Mouse (Mus musculus): ENCODE measurements around the gene Polr3b.

Gene Polr3b

GRCm38 (mm10) chr10:84610324-84610723 lies 11.8 kb upstream of the Polr3b start:
- DNase-seq (ENCODE audit: low read depth in 2 of 2, low spot score in 2 of 2) = no peak

GRCm38 (mm10) chr10:84610783-84611182 lies 11.3 kb upstream of the Polr3b start:
- no peak for DNase-seq (ENCODE audit: low read depth in 2 of 2, low spot score in 2 of 2)

DNA sequence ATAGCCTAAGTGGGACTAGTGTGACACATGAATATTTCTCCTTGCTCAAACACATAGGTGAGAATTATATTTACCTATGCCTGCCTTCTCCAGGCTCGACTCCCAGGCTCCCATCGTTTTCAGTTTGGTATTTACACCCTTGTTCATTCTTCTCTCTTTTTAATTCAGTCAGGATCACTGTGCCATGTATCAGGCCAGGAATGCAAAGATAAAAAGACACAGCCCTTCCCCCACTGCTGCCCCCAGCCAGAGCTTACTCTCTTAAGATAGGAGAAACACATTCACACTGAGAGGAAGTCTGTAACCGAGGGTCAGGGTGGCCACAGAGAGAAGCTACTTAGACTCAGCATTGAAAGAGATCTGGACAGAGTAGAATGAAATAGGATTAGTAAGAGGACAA lies 10.4 kb upstream of the Polr3b start:
- no peak for DNase-seq (ENCODE audit: low read depth in 2 of 2, low spot score in 2 of 2)

- no peak for DNase-seq (ENCODE audit: low read depth in 2 of 2, low spot score in 2 of 2)
Measured at GRCm38 (mm10) chr10:84612281-84612680, 9.8 kb upstream of the Polr3b start.

DNA sequence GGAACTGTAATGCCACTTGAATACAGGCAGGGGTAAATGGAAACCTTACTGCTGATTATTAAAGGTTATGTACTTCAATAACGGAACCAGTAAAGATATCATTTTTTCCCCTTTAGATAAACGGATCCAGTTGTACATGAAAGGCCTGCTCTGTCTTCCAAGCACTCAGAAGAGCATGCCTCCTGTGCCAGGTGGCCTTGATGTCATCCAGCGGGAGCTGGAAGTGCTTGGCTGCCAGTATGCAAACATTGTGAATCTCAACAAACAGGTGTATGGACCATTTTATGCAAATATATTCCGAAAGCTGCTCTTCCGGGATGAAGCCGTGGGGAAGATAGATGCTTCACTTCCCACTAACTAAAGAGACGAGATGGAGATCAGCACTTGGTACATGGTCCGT lies 8.7 kb upstream of the Polr3b start:
- DNase-seq (ENCODE audit: low read depth in 2 of 2, low spot score in 2 of 2) = no peak

GRCm38 (mm10) chr10:84615076-84615475 lies 7.0 kb upstream of the Polr3b start:
- DNase-seq (ENCODE audit: low read depth in 2 of 2, low spot score in 2 of 2) = no peak

DNA sequence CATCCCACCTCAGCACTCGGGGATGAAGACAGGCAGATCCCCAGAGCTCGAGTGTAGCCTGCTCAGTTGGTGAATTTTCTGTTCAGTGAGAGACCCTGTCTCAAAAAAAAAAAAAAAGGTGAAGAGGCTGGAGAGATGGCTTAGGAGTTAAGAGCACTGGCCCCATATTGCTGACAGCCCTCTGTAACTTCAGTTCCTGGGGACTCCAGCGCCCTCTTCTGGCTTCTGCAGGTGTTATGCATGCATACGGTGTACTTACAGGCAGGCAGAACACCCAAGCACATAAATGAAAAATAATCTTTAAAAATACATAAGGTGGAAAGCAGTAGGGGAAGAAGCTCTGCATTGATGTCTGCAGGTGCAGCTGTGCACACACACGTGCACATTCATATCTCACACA lies 9.1 kb downstream of the Polr3b start:
- DNase-seq (ENCODE audit: low read depth in 2 of 2, low spot score in 2 of 2) = peak; percentile 37 to 43

DNA sequence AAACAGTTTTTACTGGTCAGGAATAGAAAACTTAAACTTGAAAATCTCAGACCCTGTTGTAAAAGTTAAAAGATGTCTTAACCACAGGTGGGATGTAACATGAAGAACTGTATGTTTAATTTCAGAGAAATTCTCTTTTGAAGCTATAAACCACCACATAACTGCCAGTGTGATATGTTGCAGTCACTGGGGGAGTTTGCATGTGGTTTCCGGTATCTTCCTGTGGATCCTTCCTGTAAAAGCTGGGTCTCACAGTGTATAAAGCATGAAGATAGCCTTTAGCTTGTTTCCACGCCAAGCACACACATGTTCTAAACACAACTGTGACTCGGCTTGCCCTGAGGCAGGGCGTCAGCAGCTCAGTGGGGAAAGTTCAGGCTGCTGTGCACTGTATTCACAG lies 9.9 kb downstream of the Polr3b start:
- DNase-seq (ENCODE audit: low read depth in 2 of 2, low spot score in 2 of 2) = peak in 1 of 2 experiments; percentile 7

- DNase-seq (ENCODE audit: low read depth in 2 of 2, low spot score in 2 of 2) = no peak
Measured at GRCm38 (mm10) chr10:84636656-84637055, 14.6 kb downstream of the Polr3b start.

DNA sequence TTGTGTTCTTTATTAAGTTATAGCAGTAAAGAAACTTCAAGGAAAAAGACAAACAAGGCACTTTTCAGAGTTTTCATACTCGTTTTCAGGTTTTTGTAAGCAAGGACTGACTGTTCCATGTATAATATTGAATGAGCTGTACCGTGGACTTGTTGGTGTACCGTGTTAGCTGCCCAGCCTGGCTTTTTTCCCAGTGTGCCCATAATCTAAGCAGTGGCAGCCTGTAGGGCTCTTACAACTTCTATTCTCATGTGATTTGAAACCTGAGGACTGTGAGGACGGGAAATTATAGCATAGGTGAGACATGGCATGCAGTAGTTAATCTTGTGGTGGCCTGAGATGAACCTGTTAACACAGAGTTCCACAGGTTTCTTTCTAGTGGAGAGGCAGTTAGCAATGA lies 16.3 kb downstream of the Polr3b start:
- no peak for DNase-seq (ENCODE audit: low read depth in 2 of 2, low spot score in 2 of 2)

- DNase-seq (ENCODE audit: low read depth in 2 of 2, low spot score in 2 of 2) = no peak
Measured at GRCm38 (mm10) chr10:84639525-84640287, 17.6 kb downstream of the Polr3b start.

DNA sequence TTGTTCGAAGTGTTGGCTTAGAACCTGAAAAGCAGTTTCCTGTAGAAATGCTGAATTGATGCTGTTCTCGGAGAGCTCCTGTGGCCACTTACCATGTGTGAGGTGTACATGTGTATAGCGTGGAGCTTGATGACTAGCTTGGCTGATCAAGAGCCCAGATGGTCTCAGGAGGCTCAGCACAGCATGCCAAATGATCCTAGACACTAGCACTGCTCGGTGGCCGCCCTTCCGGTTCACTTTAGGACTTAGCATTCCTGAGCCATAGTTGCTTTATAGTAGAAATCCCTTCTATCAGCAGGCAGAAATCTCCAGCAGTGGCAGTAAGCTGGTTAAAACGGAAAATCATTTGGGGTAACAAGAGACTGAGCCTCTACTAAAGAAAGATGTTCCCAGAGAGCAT lies 18.8 kb downstream of the Polr3b start:
- no peak for DNase-seq (ENCODE audit: low read depth in 2 of 2, low spot score in 2 of 2)

GRCm38 (mm10) chr10:84641576-84641975 lies 19.5 kb downstream of the Polr3b start:
- no peak for DNase-seq (ENCODE audit: low read depth in 2 of 2, low spot score in 2 of 2)

DNA sequence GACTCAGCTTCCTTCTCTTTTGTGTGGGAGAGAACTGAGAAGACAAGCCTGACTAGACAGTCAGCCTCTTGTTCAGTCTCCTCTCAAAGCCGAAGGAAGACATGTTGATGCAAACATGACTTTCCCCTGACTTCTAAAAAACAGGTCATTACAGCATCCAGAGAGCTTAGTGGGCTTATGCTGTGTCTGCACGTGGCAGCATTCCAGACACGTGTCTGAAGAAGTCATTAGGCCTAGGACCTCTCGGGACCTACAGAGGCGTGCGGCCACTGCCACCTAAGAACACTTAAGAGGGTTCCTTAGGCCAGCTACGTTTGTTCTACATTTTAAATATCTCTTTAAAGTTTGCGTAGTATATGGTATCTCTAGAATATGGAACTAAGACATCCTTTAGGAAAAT lies 23.8 kb downstream of the Polr3b start:
- no peak for DNase-seq (ENCODE audit: low read depth in 2 of 2, low spot score in 2 of 2)

GRCm38 (mm10) chr10:84646506-84647102 lies 24.5 kb downstream of the Polr3b start:
- no peak for DNase-seq (ENCODE audit: low read depth in 2 of 2, low spot score in 2 of 2)

DNA sequence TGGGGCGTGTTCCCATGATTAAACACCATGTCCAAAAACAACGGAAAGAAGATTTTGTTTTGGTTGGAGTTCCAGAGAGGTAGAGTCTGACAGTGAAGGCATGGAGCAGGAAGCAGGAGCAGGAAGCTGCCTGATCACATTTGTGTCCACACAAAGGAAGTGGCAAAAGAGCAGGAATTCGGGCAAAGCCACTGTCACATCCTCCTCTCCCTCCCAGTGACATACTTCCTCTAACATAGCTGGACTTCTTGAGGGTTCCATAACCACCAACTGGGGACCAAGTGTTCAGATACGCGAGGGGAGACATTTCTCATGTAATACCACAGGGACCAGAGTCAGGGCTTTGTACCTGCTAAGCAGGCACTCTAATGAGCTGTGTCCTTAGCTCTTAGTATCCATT lies 25.2 kb downstream of the Polr3b start:
- DNase-seq (ENCODE audit: low read depth in 2 of 2, low spot score in 2 of 2) = no peak

DNA sequence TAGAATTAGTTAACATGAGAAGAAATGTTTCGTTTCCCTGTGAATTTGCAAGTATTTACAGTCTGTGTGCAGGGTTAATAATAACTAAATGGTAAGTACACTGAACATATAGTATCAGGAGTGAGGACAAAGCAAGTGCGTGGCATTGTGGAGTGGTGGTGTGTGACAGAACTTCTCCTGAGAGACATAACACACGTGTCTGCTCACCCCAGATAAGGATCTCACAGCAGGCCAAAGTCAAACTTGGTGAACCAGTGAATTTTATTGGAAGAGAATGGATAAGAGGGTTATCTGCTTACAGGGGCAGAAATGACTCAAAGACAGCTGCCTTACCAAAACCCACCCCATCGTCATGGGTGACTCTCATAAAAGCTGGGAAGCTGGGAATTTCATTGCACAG lies 26.8 kb downstream of the Polr3b start:
- DNase-seq (ENCODE audit: low read depth in 2 of 2, low spot score in 2 of 2) = no peak

GRCm38 (mm10) chr10:84654029-84654428 lies 31.9 kb downstream of the Polr3b start:
- no peak for DNase-seq (ENCODE audit: low read depth in 2 of 2, low spot score in 2 of 2)

GRCm38 (mm10) chr10:84654731-84655130 lies 32.6 kb downstream of the Polr3b start:
- DNase-seq (ENCODE audit: low read depth in 2 of 2, low spot score in 2 of 2) = no peak

DNA sequence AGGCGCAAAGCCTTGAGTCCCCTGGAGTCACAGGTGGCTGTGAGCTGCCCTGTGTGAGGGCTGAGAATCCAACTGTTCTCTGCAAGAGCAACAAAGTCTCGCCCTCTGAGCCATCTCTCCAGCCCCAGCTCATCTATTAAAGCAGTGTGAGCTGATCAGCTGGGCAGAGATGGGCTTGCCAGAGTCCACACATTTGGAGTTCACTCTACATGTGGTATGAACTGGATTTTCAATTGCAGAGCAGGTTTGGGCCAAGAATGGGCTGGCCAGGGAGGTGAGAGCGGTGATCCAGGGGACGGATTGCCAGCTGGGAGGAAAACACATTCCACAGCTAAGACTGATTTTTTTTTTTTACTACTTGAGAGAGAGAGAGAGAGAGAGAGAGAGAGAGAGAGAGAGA lies 34.5 kb downstream of the Polr3b start:
- DNase-seq (ENCODE audit: low read depth in 2 of 2, low spot score in 2 of 2) = no peak

DNA sequence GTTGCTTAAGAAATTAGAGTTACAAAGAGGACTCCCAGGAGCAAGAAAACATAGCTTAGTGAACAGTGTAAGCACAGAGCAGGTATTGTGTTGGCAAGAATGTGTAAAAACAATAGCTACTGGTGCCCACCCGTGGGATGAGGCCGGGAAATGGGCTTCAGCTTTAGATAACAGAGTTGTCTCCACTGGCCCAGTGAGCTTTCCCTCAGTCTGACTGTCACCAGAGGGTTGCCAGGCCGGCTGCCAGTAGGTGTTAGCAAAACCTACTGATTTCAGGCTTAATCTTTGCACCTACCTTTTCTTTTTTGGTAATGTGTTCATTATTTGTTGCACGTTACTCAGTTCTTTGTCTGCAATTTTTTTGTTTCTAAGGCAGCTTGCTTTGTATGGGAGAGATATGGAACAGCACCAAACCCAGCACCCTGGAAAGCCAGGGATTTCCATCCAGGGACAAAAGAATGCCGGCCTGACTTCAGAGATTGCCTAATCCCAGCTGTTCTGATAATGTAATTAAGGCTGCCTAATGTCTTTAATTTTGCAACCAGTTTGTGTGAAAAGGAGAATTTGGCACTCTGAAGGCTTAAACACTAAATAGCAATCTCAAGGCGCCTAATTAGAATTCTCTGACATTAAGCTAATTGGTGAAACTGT lies 35.5 kb downstream of the Polr3b start:
- no peak for DNase-seq (ENCODE audit: low read depth in 2 of 2, low spot score in 2 of 2)

GRCm38 (mm10) chr10:84658088-84658848 lies 36.2 kb downstream of the Polr3b start:
- no peak for DNase-seq (ENCODE audit: low read depth in 2 of 2, low spot score in 2 of 2)
